Mouse (Mus musculus) left cerebral cortex, postnatal 36 days (tissue): ENCODE data around the gene Scly. TPM values are rescaled to one million over a fixed set of nuclear protein-coding genes. Genes with fewer than 3 reads are reported as not detected.

ENCODE experiments used
- DNase-seq, 2 experiments: peaks; one replicate each; pipeline ENCODE4 v3.0.0; 2021 to 2022; ENCODE audit warnings: low spot score in 2 of 2, mixed read lengths in 1 of 2
- intact Hi-C: fragments of 180-260 bp; cut with DNase I; formaldehyde crosslinking; loops from one replicate; pipeline ENCODE4 v1.15.1; 2025
- total RNA-seq, 2 experiments: library from RNA; stranded (reverse); gene quantifications; 2 replicates each; pipeline ENCODE4 v1.2.3; 2021

The Scly gene
- total RNA-seq, 2 experiments from 2014 or later, result 20.6 to 23.1 TPM

DNA sequence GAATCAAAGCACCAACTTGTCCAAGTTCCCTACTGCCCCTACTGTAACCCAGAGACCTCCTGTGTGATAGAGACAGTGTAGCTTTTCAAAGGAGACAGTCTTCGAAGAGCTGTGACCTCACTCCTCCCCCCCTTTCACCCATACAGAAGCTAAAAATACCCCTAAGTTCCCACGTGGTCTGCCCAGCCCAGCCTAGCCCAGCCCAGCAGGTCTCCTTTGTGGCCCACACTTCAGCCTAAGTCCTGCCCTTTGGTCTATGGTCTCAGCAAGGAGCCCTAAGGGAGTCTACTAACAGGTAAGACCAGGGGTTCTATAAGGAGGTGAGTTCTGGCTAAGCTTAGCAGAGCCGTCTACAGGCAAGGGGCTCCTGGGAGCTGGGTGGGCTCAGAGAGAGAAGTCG is 52.7 kb downstream of the Scly start, which contains the start of gene Klhl30:
TSS of gene Klhl30 (plus strand) at position 176 of the 400 bp plus-strand sequence.
- intact Hi-C loops, result no loop called here
- no peak for DNase-seq

DNA sequence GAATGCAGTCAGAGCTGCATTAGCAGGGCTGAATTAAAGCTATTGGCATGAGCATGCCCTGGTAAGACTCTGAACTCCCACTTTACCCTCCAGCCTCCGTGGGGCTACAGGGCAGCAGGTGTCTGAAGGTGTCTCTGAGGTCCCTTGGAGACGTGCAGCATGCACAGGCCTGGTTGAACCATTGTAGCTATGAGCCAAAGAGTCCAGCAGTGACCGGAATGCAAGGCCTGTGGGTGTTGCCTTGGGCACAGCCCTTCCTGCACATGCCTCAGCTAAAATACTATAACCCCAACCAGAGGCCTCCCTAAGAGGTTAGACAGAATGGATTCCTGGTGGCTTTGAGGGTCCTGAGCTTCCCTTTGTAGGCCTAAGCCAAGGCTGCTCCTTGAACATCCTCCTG is 53.1 kb downstream of the Scly start:
- intact Hi-C loops, result no loop called here
- DNase-seq, result no peak

DNA sequence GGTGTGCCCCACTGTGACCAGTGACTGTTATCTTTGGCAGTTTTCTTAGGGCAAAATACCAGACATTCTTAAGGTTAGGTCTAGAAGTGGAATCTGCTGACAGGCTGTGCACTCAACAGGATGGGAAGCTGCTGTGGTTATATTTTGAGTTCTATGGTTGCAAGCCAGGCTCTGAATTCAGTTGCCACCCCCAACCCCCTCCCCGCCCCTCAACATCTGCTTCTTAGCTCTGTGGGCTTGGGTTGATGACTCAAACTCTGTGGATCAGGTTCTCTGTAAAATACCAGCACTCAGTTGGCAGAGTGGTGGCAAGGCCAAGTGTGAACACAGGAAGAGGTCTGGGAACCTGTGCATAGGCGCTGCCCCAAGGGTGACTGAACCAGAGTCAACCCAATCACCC is 54.1 kb downstream of the Scly start:
- peak in 1 of 2 experiments; percentile 15 for DNase-seq
- intact Hi-C loops, result no loop called here

DNA sequence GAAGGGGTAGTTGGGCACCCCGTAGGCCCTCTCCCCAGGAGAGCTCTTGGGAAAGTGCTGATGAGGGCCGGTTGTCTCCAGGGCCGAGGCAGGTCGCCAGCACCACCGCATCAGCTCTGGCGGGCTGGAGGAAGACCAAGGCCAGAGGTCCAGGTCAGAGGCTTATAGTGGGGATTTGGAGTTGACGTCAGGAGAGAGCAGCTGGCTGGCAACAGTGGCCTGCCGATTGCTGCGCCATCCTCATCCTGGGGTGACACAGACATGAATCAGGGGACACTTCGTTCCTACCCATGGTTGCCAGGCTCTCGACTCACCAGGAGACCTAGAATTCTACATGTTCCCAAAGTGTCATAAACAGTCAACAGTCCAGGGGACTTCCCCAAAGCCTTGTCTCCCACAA is 58.0 kb downstream of the Scly start:
- intact Hi-C loops, result no loop called here
- no peak for DNase-seq

DNA sequence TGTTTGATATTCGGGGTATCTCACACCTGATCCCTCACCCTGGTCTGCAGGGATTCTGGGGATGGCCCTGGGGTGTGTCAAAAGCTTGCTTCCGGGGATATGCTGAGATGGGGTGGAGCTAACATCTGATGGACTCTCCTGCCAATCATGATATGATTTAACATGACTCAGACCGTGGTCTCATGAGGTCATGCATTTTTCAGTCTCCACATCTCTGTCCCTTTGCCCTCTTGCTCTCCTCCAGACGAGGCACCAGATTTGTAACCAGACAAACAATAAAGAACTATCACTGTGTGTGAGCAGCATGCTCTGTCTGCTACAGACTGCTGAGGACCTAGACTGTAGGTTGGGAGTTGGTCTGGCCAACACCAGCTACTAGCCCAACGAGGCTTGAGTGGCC is 64.0 kb downstream of the Scly start:
- DNase-seq, result no peak
- intact Hi-C loops, result no loop called here

DNA sequence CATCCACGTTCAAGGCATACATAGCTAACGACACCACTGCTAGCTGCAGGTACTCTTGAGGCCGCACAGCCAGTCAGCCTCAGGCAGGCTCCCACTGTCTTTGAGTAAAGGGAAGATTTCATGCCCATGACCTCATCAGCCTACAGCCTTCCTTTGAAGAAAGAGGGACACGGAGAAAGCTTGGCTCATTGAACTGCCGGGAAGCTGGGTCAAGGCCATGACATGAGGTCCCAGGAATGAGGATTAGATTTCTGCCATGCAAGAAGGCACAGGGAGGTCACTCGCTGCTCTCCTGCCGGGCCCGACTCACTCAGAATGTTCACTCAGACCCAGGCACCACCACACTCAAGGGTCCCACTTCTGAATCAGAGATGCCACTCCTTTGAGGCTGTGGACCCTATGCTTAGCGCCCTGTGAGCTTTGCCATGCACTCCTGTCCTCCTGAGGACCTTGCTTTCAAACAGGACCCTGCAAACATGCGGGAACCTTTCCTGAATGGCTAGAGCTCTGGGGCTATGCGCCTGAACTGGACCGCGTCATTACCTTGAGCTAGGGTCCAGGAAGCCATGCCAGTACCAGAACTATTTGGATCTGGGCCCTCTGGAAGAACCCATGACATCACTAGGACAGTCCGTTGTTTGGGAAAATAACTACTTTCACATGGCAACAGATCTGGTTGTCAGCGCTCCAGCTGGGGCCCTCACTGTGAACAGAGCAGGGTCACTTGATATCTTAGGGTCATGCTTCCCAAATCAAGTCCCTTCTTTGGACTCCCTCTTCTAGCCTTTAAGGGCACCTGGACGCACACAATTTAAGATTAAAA is 66.9 kb downstream of the Scly start:
- no peak for DNase-seq
- intact Hi-C loops, result no loop called here

DNA sequence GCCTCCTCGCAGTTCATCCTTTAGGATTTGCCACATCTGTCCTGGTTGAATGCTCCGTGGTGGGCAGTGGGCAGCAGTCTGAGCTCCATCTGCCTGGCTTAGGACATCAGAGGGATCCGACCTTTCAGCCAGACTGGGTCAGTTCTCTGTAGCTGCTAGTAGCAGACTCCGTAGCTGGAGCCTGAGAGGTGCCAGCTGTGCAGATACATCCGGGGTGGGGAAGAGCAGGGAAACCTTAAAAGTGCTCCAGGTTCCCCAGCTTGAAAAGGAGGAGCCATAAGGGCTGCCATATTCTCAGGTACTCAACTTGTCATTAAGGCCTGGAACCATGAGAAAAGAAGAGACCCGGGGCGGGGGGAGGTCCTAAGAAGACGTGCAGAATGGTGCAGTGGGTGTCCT is 67.7 kb downstream of the Scly start:
- DNase-seq, result no peak
- intact Hi-C loops, result no loop called here

DNA sequence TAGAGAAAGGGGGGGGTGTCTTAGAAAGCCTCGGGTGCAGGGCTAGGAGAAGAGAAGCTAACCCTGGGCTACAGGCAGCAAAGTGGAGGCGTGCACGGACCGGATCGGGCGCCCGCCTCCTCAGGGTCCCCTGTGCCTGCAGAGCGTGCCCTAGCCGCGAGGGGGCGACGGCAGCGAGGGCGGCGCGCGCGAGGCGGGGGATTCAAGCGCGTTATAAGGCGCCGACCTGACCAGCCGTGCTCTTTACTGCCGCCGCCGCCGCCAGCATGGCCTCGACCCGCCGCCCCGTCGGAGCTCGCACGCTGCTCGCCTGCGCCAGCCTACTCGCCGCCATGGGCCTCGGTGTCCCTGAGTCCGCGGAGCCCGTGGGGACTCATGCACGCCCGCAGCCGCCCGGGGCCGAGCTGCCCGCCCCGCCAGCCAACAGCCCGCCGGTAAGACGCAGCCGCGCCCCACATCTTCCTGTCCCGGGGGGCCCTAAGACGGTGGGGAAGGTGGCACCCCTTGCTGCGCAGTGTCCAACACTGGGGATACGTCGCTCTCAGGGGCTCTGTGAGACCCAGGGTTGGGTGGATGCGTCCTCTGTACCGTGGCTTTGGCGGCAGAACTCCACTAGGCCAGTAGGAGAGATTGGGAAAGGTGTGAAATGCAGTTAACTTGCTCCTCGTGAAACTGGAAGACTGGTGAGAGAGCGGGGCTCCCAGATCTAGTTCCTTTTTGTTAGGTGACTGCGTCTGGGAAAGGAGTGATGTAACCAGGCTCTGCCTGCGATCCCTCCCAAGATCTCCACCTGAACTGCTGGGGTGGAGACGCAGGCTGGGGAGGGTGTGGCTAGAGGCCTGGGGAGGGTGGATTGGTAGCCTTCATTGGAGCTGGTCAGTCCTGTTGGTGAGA is 68.3 kb downstream of the Scly start, which contains the start of gene Erfe:
TSS of gene Erfe (plus strand) at position 216 of the 894 bp plus-strand sequence.
- peak in 1 of 2 experiments; percentile 34 for DNase-seq

DNA sequence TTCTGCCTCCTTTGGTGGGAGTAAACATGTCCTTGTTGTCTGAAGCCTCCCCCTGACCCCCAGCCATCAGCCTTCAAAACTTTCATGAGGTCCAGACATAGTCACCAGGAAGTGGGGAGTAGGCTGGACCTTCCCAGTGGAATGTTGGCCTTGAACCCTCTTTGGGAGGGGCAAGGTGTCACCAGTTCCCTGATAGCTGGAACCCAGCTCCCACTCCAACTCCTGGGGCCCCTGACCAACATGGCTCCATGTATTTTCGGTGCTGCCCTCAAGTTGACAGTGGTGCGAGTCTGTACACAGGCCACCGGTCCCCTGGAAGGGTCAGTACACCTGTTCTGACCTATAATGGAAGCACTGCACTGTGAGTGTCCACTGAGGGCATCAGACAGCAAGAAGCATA is 69.2 kb downstream of the Scly start:
- intact Hi-C loops, result no loop called here
- no peak for DNase-seq

More for the DNA sequence above, 68.3 kb downstream of the Scly start, which contains the start of gene Erfe:
- intact Hi-C loops, result no loop called here

DNA sequence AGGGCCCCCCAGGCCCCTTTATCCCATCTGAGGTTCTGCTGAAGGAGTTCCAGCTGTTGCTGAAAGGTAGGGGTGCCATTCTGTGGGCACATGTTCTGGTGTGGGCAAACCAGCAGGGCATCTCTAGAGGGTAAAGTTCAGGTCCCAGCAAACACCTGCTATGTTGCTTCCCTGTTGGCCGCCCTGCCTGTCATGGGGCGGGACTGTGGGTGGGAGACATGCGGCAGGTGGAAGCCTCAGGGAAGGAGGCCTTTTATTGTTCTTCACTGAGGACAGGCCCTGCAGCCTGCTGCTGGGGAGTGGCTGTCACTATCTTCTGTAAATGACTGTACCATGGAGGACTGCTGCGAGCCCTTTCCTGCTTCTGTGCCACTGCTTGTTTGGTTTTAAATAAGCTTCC is 71.3 kb downstream of the Scly start:
- no peak for DNase-seq
- intact Hi-C loops, result no loop called here

DNA sequence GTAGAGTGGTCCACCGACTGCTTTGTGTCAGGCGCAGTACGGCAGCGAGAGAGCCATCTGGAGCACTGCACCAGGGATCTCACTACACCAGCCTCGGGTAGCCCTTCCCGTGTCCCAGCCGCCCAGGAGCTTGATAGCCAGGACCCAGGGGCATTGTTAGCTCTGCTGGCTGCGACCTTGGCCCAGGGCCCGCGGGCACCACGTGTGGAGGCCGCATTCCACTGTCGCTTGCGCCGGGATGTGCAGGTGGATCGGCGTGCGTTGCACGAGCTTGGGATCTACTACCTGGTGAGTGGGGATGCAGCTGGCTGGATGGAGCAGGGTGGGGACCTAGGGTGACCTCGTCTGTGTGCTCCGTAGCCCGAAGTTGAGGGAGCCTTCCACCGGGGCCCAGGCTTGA is 71.9 kb downstream of the Scly start:
- intact Hi-C loops, result no loop called here
- no peak for DNase-seq

Other genes starting within 250 kb of the Scly start
- not detected for gene Rbm44, start 153.2 kb upstream of the Scly start, total RNA-seq
- 10 to 100 TPM; 52.8 to 56.4 TPM for gene Ramp1, start 118.5 kb upstream of the Scly start, total RNA-seq
- gene Ube2f, start 48.0 kb upstream of the Scly start, total RNA-seq, result 10 to 100 TPM; 51.2 to 57.2 TPM
- under 1 TPM; 0.30 to 0.34 TPM for gene Espnl, start 23.7 kb downstream of the Scly start, total RNA-seq
- gene Klhl30, start 52.7 kb downstream of the Scly start, total RNA-seq, result under 1 TPM in 1 of 2 experiments, not detected in 1; 0.29 TPM
- under 1 TPM; 0.14 to 0.76 TPM for gene Erfe, start 68.1 kb downstream of the Scly start, total RNA-seq
- 10 to 100 TPM; 54.5 to 62.4 TPM for gene Ilkap, start 100.5 kb downstream of the Scly start, total RNA-seq
- gene Hes6, start 115.7 kb downstream of the Scly start, total RNA-seq, result 10 to 100 TPM; 14.9 to 18.8 TPM
- gene Per2, start 161.0 kb downstream of the Scly start, total RNA-seq, result 10 to 100 TPM; 28.9 to 37.8 TPM
- gene Traf3ip1, start 196.3 kb downstream of the Scly start, total RNA-seq, result 10 to 100 TPM; 14.0 to 16.1 TPM
- 10 to 100 TPM; 35.3 to 42.9 TPM for gene Asb1, start 242.2 kb downstream of the Scly start, total RNA-seq